Mouse (Mus musculus): ENCODE data around the gene Lcn2.

GRCm38 (mm10) chr2:32354336-32354895 is 33.6 kb downstream of the Lcn2 start:
- TF ChIP-seq CTCF (IDR thresholded peaks at IDR 0.05; ENCODE audit: borderline replicate concordance, insufficient read depth, low read depth, low read length), result no peak
- TF ChIP-seq POLR2A (IDR thresholded peaks at IDR 0.05; ENCODE audit: borderline replicate concordance, insufficient read depth, low read length), result no peak

All from cerebellum, adult 2 months (tissue).